Mouse (Mus musculus) left cerebral cortex, adult 2 months (tissue): ENCODE data around the gene Gm156. TPM values are rescaled to one million over a fixed set of nuclear protein-coding genes. Genes with fewer than 3 reads are reported as not detected.

ENCODE experiments used
- DNase-seq, 2 experiments: peaks; one replicate each; pipeline ENCODE4 v3.0.0; 2021 to 2022; ENCODE audit warnings: low spot score in 2 of 2, mixed read lengths in 1 of 2; ENCODE audit errors: extremely low spot score in 1 of 2
- H3K27ac ChIP-seq: fragments of 200-600 bp; 2 replicates; pipeline ENCODE4 v1.8.1; 2022
- H3K4me3 ChIP-seq: fragments of 200-600 bp; 2 replicates; pipeline ENCODE4 v1.8.1; 2022
- CTCF ChIP-seq: fragments of 200-600 bp; IDR thresholded peaks from 2 replicates; pipeline ENCODE4 v1.8.1; 2022; ENCODE audit warnings: antibody characterized with exemption, mild to moderate bottlenecking, moderate library complexity
- intact Hi-C: fragments of 180-260 bp; cut with DNase I; formaldehyde crosslinking; loops from one replicate; pipeline ENCODE4 v1.15.1; 2025
- total RNA-seq, 2 experiments: library from RNA; stranded (reverse); gene quantifications; 2 replicates each; pipeline ENCODE4 v1.2.3; 2021

Gm156 gene
- total RNA-seq, 2 experiments from 2014 or later = not detected

- H3K4me3 ChIP-seq = no peak within 1 kb of the TSS
- intact Hi-C loops = no loop called here
- H3K27ac ChIP-seq = no peak within 1 kb of the TSS
- no peak for DNase-seq
- no peak for TF ChIP-seq CTCF
Observed at GRCm38 (mm10) chr6:129717032-129717431, 67.0 kb downstream of the Gm156 start, which contains the start of gene Klri1. Gene Klri1, minus strand, starts transcription at chr6:129717132.

Other genes starting within 250 kb of the Gm156 start
- not detected for gene Klre1, start 206.4 kb downstream of the Gm156 start, total RNA-seq
- not detected for gene Klrd1, start 192.5 kb downstream of the Gm156 start, total RNA-seq
- gene Klrk1, start 160.4 kb downstream of the Gm156 start, total RNA-seq = not detected
- not detected for gene Klrc3, start 140.9 kb downstream of the Gm156 start, total RNA-seq
- gene Klrc2, start 123.6 kb downstream of the Gm156 start, total RNA-seq = not detected
- not detected for gene Klrc1, start 105.3 kb downstream of the Gm156 start, total RNA-seq
- gene Klri1, start 67.1 kb downstream of the Gm156 start, total RNA-seq = not detected
- gene Klri2, start 43.8 kb downstream of the Gm156 start, total RNA-seq = not detected
- gene Gm17631, start 78.4 kb upstream of the Gm156 start, total RNA-seq = not detected
- not detected for gene Klra17, start 92.4 kb upstream of the Gm156 start, total RNA-seq
- gene Klra5, start 133.4 kb upstream of the Gm156 start, total RNA-seq = not detected
- gene Klra6, start 242.7 kb upstream of the Gm156 start, total RNA-seq = not detected